Mouse (Mus musculus): ENCODE data around the gene Ugt1a10.

- no peak for TF ChIP-seq CTCF (IDR thresholded peaks at IDR 0.05; ENCODE audit: borderline replicate concordance, insufficient read depth, low read depth, low read length)
- TF ChIP-seq POLR2A (IDR thresholded peaks at IDR 0.05; ENCODE audit: borderline replicate concordance, insufficient read depth, low read length), result no peak
Measured at GRCm38 (mm10) chr1:88137264-88137663, 82.1 kb downstream of the Ugt1a10 start.

All from cerebellum, adult 2 months (tissue).